18 mouse cellular contexts compared by ENCODE assay signal in the genomic region with DNA sequence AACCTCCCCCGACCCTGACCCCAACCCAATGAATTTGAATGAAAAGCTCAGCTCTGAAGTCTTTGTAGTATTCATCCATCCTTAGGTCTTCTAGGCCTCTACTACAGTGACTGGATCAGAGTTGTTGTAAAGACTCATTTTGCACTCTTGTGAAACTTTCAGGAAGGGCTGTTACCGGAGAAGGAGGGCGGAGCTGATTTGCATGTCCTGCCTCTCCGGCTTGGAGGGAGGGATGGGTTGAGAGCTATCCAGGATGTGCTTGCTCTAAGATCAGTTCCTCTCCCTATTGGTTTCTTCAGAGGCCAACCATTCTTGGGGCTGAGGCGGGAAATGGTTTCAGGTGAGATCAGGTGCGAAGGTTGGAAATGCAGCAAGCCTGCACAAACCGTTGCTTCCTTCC. TPM values are rescaled to one million over a fixed set of nuclear protein-coding genes. Genes with fewer than 3 reads are reported as not detected.
A peak's percentile ranks its signal among the peaks of the same experiment; 100 is the strongest.
DNase-seq lines count a peak whose midpoint lies in the region; ATAC-seq and TF ChIP-seq lines count a peak whose summit lies in the region.
"Had no signal": no experiment of that assay in that cellular context is flagged by ENCODE, and none has a peak within 500 bp of the region (broad histone marks: within the 10 kb centered on the region; RNA-seq: fewer than 3 reads in every experiment).

No protein-coding gene starts in this region.

- 30% methylated on average over 7 of the region's 7 CpGs for WGBS in lung, postnatal 0 days
- 26% methylated on average over 7 of the region's 7 CpGs for WGBS in limb, embryonic 13.5 days

- no peak overlapping the region for H3K4me3 ChIP-seq in lung, postnatal 0 days (ENCODE audit: low read depth, low read length)
- H3K4me3 ChIP-seq in limb, embryonic 13.5 days: no peak overlapping the region
- H3K4me3 ChIP-seq: forebrain, embryonic 13.5 days; midbrain, embryonic 15.5 days; neural tube, embryonic 13.5 days; stomach, embryonic 15.5 days had no signal

- no peak overlapping the region for H3K27ac ChIP-seq in lung, postnatal 0 days (ENCODE audit: low read length)
- H3K27ac ChIP-seq in limb, embryonic 13.5 days: no peak overlapping the region; the same call in 1 of the 2 replicates
- H3K27ac ChIP-seq: forebrain, embryonic 13.5 days; midbrain, embryonic 15.5 days; neural tube, embryonic 13.5 days; stomach, embryonic 15.5 days had no signal

- no peak for ATAC-seq in lung, postnatal 0 days
- ATAC-seq in limb, embryonic 13.5 days (ENCODE audit: low FRiP score, low read depth): no peak
- ATAC-seq: forebrain, embryonic 13.5 days; midbrain, embryonic 15.5 days had no signal

- H3K4me2 ChIP-seq in lung, postnatal 0 days (replicated peaks; ENCODE audit: low read depth, low read length): no peak overlapping the region
- peak overlapping the region; percentile 25 for H3K4me2 ChIP-seq in limb, embryonic 13.5 days (replicated peaks)
- H3K4me2 ChIP-seq: forebrain, embryonic 13.5 days; midbrain, embryonic 15.5 days; neural tube, embryonic 13.5 days; stomach, embryonic 15.5 days had no signal

- no peaks in the 10 kb centered on the region for H3K9me3 ChIP-seq in lung, postnatal 0 days (ENCODE audit: low read length)
- no peaks in the 10 kb centered on the region for H3K9me3 ChIP-seq in limb, embryonic 13.5 days
- H3K9me3 ChIP-seq: forebrain, embryonic 13.5 days; midbrain, embryonic 15.5 days; neural tube, embryonic 13.5 days; stomach, embryonic 15.5 days had no signal

- no peak for TF ChIP-seq EP300 in lung, postnatal 0 days (IDR thresholded peaks at IDR 0.05)

- no peaks in the 10 kb centered on the region for H3K36me3 ChIP-seq in lung, postnatal 0 days (ENCODE audit: insufficient read depth, low read length)
- H3K36me3 ChIP-seq in limb, embryonic 13.5 days: no peaks in the 10 kb centered on the region
- H3K36me3 ChIP-seq: midbrain, embryonic 15.5 days; neural tube, embryonic 13.5 days; stomach, embryonic 15.5 days had no signal

- peak; percentile 82 to 90 for DNase-seq in adrenal gland, adult (ENCODE audit: inconsistent age in 2 of 2, low spot score in 1 of 2)
- no peak for DNase-seq in adrenal gland, postnatal 4 days (ENCODE audit: low spot score in 2 of 2)
- DNase-seq in lung, postnatal 0 days (ENCODE audit: low spot score): peak; percentile 67
- no peak for DNase-seq in lung, postnatal 14 days
- peak; percentile 69 for DNase-seq in embryo, embryonic 10 days (ENCODE audit: low spot score)
- DNase-seq in urinary bladder, postnatal 4 days (ENCODE audit: low spot score in 2 of 2): no peak
- DNase-seq in spleen, postnatal 4 days (ENCODE audit: low spot score in 2 of 2): no peak
- DNase-seq: gastrocnemius, postnatal 36 days; heart, postnatal 14 days; kidney, adult 9 months; layer of hippocampus, postnatal 36 days; lung, adult 18-20 months; right cerebral cortex, postnatal 25 days had no signal

- H3K27me3 ChIP-seq in lung, postnatal 0 days (replicated peaks; ENCODE audit: insufficient read depth, low read length): no peaks in the 10 kb centered on the region
- no peaks in the 10 kb centered on the region for H3K27me3 ChIP-seq in limb, embryonic 13.5 days
- H3K27me3 ChIP-seq: forebrain, embryonic 13.5 days; midbrain, embryonic 15.5 days; neural tube, embryonic 13.5 days; stomach, embryonic 15.5 days had no signal

- no peaks in the 10 kb centered on the region for H3K4me1 ChIP-seq in lung, postnatal 0 days (ENCODE audit: insufficient read depth, low read depth, low read length)
- peaks cover 6% of the 10 kb centered on the region for H3K4me1 ChIP-seq in limb, embryonic 13.5 days

- TF ChIP-seq CTCF in lung, postnatal 0 days (IDR thresholded peaks at IDR 0.05): no peak

- no peak overlapping the region for H3K9ac ChIP-seq in lung, postnatal 0 days (replicated peaks; ENCODE audit: low read depth)
- H3K9ac ChIP-seq in limb, embryonic 13.5 days: no peak overlapping the region
- H3K9ac ChIP-seq: forebrain, embryonic 13.5 days; midbrain, embryonic 15.5 days; neural tube, embryonic 13.5 days; stomach, embryonic 15.5 days had no signal

RNA-seq across cellular contexts. Expression of a gene that starts 4.8 kb away (rescaled TPM):
- total RNA-seq in adrenal gland, postnatal 4 days (2021): 1,000 to 10,000 TPM; 2,307 to 2,341 TPM
- polyA plus RNA-seq in lung, postnatal 0 days (2015; fragmentation: Nextera tagmentation; extraction: Ambion mirVana): 1.2 and 1.3 TPM in 2 replicates
- 0.68 and 0.81 TPM in 2 replicates for polyA plus RNA-seq in limb, embryonic 13.5 days (2015; fragmentation: Nextera tagmentation; extraction: Ambion mirVana)
- total RNA-seq: gastrocnemius, postnatal 36 days had no signal

RNA-seq across cellular contexts. Expression of a gene that starts 52.6 kb away (rescaled TPM):
- 1 to 10 TPM in 1 of 2 experiments, under 1 TPM in 1; 0.90 to 2.2 TPM for total RNA-seq in adrenal gland, postnatal 4 days (2021)
- polyA plus RNA-seq in lung, postnatal 0 days (2015; fragmentation: Nextera tagmentation; extraction: Ambion mirVana): 0.32 and 0.41 TPM in 2 replicates
- 25.3 and 29.9 TPM in 2 replicates for polyA plus RNA-seq in limb, embryonic 13.5 days (2015; fragmentation: Nextera tagmentation; extraction: Ambion mirVana)

Comparison
In these comparisons a context has a peak if more than half of its experiments do, and no peak if none do; other contexts are left out.
1. DNase-seq: peak in adrenal gland, adult (2 of 2), lung, postnatal 0 days (single experiment) and embryo, embryonic 10 days (single experiment); none in adrenal gland, postnatal 4 days (0 of 2), lung, postnatal 14 days (single experiment), urinary bladder, postnatal 4 days (0 of 2) and spleen, postnatal 4 days (0 of 2).
2. RNA of a gene that starts 52.6 kb away (polyA plus RNA-seq): 25.3 to 29.9 TPM in limb, embryonic 13.5 days; 0.32 to 0.41 TPM in lung, postnatal 0 days; every median in the first group is over 10 times any median in the second.